ENCODE assay signal across 8 mouse cellular contexts in genomic region chr6:51524321-51524931, GRCm38 (mm10). TPM values are rescaled to one million over a fixed set of nuclear protein-coding genes. Genes with fewer than 3 reads are reported as not detected.
A peak's percentile ranks its signal among the peaks of the same experiment; 100 is the strongest.
DNase-seq lines count a peak whose midpoint lies in the region; ATAC-seq lines count a peak whose summit lies in the region.

No protein-coding gene starts in this region.

- H3K9ac ChIP-seq in forebrain, embryonic 13.5 days: peak overlapping the region; percentile 80
- H3K9ac ChIP-seq in lung, embryonic 15.5 days: peak overlapping the region; percentile 55

- peak; percentile 81 for ATAC-seq in forebrain, embryonic 13.5 days
- ATAC-seq in lung, embryonic 15.5 days (ENCODE audit: borderline replicate concordance, extremely low read depth, low FRiP score, low TSS enrichment): no peak

- H3K27ac ChIP-seq in brown adipose tissue, adult 24 weeks (replicated peaks; ENCODE audit: low read depth, low read length): peak overlapping the region; percentile 45
- H3K27ac ChIP-seq in forebrain, embryonic 13.5 days: peak overlapping the region; percentile 72
- no peak overlapping the region for H3K27ac ChIP-seq in lung, embryonic 15.5 days

- no peaks in the 10 kb centered on the region for H3K27me3 ChIP-seq in forebrain, embryonic 13.5 days
- H3K27me3 ChIP-seq in lung, embryonic 15.5 days: no peaks in the 10 kb centered on the region

- H3K4me2 ChIP-seq in forebrain, embryonic 13.5 days: peak overlapping the region; percentile 75
- H3K4me2 ChIP-seq in lung, embryonic 15.5 days: peak overlapping the region; percentile 96

- DNase-seq in left cerebral cortex, adult 18-20 months (ENCODE audit: low spot score in 2 of 2): peak; percentile 20
- DNase-seq in left cerebral cortex, adult 9 months (ENCODE audit: low spot score in 2 of 2): no peak
- peak; percentile 57 for DNase-seq in induced T-regulatory cell, adult 2 months (ENCODE audit: low read depth)
- peak; percentile 82 for DNase-seq in retina, postnatal 1 day
- DNase-seq in spleen, postnatal 36 days (ENCODE audit: low spot score in 2 of 2): no peak

- H3K36me3 ChIP-seq in forebrain, embryonic 13.5 days (ENCODE audit: poor library complexity, severe bottlenecking): no peaks in the 10 kb centered on the region
- no peaks in the 10 kb centered on the region for H3K36me3 ChIP-seq in lung, embryonic 15.5 days

- peak overlapping the region; percentile 96 for H3K4me3 ChIP-seq in brown adipose tissue, adult 24 weeks (ENCODE audit: insufficient read depth, low read depth, low read length)
- H3K4me3 ChIP-seq in forebrain, embryonic 13.5 days: peak overlapping the region; percentile 71
- H3K4me3 ChIP-seq in lung, embryonic 15.5 days: peak overlapping the region; percentile 67

- H3K4me1 ChIP-seq in brown adipose tissue, adult 24 weeks (ENCODE audit: control insufficient read depth, insufficient read depth, insufficient read length, low read length): 0 out of 2 replicates have a peak, but pooled peaks cover under 1% of the 10 kb centered on the region
- H3K4me1 ChIP-seq in forebrain, embryonic 13.5 days: peaks cover 17% of the 10 kb centered on the region
- H3K4me1 ChIP-seq in lung, embryonic 15.5 days: peaks cover 10% of the 10 kb centered on the region; the same call in 1 of the 2 replicates

- 1% methylated on average over 21 of the region's 21 CpGs for WGBS in forebrain, embryonic 13.5 days
- under 1% methylated on average over 21 of the region's 21 CpGs for WGBS in lung, embryonic 15.5 days

- no peaks in the 10 kb centered on the region for H3K9me3 ChIP-seq in forebrain, embryonic 13.5 days (replicated peaks)
- no peaks in the 10 kb centered on the region for H3K9me3 ChIP-seq in lung, embryonic 15.5 days

RNA-seq across cellular contexts. Expression of gene Snx10, which starts 0.7 kb away (rescaled TPM):
- 100 to 1,000 TPM; 104 to 111 TPM for total RNA-seq in left cerebral cortex, adult 18-20 months (2021)
- polyA plus RNA-seq in brown adipose tissue, adult 24 weeks (2012; ENCODE audit: insufficient read depth, insufficient read length, missing spikeins): 168 and 195 TPM in 2 replicates
- polyA plus RNA-seq in forebrain, embryonic 13.5 days (2015; fragmentation: Nextera tagmentation; extraction: Ambion mirVana): 41.2 and 43.8 TPM in 2 replicates
- 13.4 TPM in 2 replicates for polyA plus RNA-seq in lung, embryonic 15.5 days (2015; fragmentation: Nextera tagmentation; extraction: Ambion mirVana)

RNA-seq across cellular contexts. Expression of gene Cbx3, which starts 54.3 kb away (rescaled TPM):
- total RNA-seq in left cerebral cortex, adult 18-20 months (2021): 100 to 1,000 TPM; 130 to 132 TPM
- polyA plus RNA-seq in brown adipose tissue, adult 24 weeks (2012; ENCODE audit: insufficient read depth, insufficient read length, missing spikeins): 61.0 and 87.0 TPM in 2 replicates
- polyA plus RNA-seq in forebrain, embryonic 13.5 days (2015; fragmentation: Nextera tagmentation; extraction: Ambion mirVana): 732 and 791 TPM in 2 replicates
- polyA plus RNA-seq in lung, embryonic 15.5 days (2015; fragmentation: Nextera tagmentation; extraction: Ambion mirVana): 501 and 507 TPM in 2 replicates

RNA-seq across cellular contexts. Expression of gene Hnrnpa2b1, which starts 54.7 kb away (rescaled TPM):
- 100 to 1,000 TPM; 436 to 466 TPM for total RNA-seq in left cerebral cortex, adult 18-20 months (2021)
- polyA plus RNA-seq in brown adipose tissue, adult 24 weeks (2012; ENCODE audit: insufficient read depth, insufficient read length, missing spikeins): 410 and 880 TPM in 2 replicates
- 2,330 and 2,378 TPM in 2 replicates for polyA plus RNA-seq in forebrain, embryonic 13.5 days (2015; fragmentation: Nextera tagmentation; extraction: Ambion mirVana)
- polyA plus RNA-seq in lung, embryonic 15.5 days (2015; fragmentation: Nextera tagmentation; extraction: Ambion mirVana): 1,895 and 2,008 TPM in 2 replicates

Comparison
In these comparisons a context has a peak if more than half of its experiments do, and no peak if none do; other contexts are left out.
1. DNase-seq: peak in left cerebral cortex, adult 18-20 months (2 of 2), induced T-regulatory cell, adult 2 months (single experiment) and retina, postnatal 1 day (single experiment); none in left cerebral cortex, adult 9 months (0 of 2) and spleen, postnatal 36 days (0 of 2).
2. Peak in every context shown above with its lines, with median percentiles within 50 percentile points of each other: H3K4me3 ChIP-seq.